Mouse (Mus musculus) thymus, adult 18-20 months (tissue): ENCODE data around the gene Sgcd.

Source experiments
- DNase-seq, 2 experiments: peaks; one replicate each; pipeline ENCODE4 v3.0.0; 2022; ENCODE audit warnings: mixed read lengths in 2 of 2

Sgcd gene

DNA sequence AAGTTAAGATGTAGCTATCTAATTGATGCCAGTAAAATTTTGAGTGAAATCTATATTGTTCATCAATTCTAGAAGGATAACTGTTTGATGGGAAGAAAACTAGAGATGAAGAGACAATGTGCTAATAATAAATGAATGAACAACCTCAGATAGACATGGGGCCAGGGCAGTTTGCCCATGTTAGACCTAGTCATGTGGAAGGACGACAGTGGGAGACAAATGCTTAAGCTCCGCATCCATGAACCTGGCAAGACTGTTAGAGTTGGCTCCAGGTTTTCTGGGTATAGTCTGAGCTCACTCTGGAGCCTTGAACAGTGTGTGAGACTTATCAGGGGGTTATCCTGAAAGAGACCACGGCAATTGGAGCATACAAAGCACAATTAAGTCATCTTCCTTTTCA, 860.4 kb downstream of the Sgcd start:
- no peak for DNase-seq

DNA sequence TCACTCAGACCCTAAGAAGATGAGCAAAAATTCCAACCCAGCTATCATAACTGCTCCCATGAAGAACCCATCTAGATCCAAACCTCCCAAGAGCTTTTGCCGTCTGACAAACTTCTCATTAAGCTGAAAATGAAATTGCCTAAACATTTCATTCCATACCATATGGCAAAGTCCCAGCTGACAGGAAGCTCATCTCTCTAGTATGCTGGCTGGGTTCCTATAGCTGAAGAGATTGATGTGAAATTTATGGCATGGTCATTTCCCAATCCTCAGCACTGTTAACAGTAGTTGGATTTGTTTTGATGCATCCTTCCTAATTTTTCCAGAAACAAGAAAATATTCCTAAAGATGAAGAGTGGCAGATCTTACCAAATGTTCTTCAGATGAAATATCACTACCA, 867.9 kb downstream of the Sgcd start:
- DNase-seq, result no peak

DNA sequence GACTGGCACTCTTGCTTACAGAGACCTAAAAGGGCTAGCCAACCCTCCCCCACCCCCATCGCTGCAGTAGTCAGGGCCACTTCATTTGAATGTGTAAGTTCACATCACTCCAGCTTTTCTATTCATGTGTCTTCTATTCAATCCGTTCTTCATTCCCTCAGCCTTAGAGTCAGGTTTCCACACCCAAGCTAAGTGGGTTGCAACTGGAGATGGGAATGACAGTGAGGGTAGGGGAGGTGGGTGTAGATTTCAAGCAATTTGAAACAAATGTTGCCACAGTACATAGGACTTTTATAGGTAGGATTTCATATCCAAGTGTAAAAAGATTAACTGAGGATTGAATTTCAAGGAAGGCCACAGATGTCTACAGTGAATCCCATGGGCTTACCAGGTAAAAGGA, 870.9 kb downstream of the Sgcd start:
- no peak for DNase-seq

DNA sequence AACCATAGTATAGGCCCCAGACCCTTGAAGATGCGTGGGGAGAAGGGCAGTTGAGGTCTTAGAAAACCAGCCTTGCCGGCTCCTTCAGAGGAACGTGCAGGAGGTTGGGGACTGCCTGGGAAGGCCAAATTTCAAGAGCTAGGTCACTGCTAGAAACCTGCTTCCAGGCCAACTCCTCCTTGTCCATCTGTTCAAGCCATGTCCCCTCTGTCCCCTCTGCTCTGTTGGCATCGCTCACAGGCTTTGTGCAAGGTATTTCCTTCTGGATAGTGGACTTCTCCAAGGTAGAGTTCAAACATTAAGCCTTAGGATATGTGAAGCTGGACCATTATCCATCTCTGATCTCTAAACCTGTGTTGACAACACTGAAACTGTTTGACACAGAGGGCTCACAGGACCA, 874.4 kb downstream of the Sgcd start:
- no peak for DNase-seq

DNA sequence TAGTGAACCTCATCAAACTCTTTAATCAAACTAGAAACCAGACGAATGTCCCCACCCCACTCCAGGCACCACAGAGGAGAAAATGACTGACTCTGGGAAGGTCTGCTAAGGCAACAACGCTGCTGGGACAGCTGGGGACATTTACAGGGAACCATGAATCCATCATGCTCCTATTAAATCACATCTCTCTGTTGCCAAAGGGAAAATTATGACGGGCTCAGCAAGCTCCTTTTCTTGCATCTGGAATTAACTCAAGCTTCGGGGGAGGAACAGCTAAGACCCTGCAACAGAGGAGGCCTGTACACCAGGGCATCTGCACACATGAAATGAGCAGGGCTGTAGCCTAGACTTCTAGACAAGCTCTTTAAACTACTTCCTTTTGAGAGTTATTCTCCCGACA, 875.7 kb downstream of the Sgcd start:
- DNase-seq, result no peak

DNA sequence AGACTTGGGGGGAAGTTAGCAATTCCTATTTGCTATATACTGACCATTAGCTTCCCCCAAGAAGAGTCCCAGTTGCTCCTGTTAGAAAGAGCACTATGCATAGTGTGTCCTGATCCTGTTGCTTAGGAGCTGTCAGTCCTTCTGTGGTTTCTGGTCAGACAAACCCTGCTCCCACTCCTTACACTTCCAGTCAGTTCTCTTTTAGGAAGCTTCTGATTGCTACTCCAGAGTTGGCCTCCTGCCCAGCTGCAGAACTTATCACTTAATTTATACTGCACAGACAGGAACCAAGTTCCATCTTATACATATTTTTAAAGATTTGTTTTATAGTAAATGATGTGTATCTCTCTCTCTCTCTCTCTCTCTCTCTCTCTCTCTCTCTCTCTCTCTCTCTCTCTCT, 878.5 kb downstream of the Sgcd start:
- no peak for DNase-seq

DNA sequence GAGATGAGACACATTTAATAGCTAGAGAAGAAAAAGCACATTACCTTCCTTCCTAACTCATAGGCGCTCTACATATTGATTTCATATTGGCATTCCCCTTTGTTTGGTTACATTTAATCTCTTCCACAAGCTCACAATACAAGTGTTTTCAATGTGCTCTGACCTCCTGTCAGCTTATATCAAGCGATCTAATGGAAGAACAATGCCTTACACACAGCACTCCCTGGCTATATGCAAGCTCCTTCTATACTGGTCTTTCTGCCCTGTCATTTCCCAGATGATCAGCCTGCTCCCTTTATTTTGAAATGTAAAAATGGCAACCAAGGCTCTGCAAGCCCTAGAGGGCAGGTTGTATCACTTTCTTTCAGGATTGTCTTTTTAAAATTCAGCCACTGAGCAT, 881.1 kb downstream of the Sgcd start:
- DNase-seq, result no peak

DNA sequence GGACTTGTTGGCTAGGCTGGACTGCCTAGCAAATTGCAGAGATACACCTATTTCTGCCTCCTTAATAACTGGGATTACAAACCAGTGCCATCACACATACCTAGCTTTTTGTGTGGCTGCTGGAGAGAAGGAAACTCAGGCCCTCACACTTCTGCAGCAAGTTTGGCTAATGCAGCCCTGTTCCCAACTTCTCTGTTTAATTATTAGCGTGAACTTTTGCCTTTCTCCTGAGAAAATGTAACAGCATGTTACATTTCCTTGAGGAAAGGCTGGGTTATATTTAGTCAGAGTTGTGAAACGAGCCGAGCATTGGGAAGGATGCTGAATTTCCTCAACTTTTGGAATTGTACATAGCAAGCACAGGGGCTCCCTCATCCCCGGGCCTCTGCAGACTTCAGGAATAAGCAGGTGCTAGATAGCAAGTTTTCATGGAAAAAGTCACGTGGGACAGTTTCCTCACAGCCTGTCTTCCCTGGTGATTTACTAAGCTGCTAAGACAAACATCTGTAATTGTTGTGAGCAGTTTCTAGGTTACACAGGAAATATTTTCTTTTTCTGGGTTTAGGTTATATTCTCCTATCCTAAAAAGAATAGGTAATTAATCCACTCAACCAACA, 895.4 kb downstream of the Sgcd start:
- no peak for DNase-seq

DNA sequence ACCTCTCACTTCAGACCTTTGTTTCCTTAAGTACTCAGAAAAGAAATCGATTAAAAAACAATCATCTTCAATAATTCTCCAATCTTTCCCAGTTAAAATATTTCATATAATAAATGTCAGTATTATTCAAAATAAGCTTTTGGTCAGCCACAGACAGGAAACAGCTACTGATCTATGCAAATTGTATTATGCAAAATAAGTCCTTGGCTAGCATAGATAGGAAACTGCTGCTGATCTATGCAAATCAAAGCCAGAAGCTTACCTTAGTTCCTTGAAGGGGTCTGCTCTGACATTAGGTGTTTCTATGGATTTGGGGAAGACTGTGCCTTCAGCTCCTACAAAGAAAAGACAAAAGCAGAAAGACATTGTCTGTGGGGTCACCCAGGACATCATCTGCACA, 906.3 kb downstream of the Sgcd start:
- no peak for DNase-seq

DNA sequence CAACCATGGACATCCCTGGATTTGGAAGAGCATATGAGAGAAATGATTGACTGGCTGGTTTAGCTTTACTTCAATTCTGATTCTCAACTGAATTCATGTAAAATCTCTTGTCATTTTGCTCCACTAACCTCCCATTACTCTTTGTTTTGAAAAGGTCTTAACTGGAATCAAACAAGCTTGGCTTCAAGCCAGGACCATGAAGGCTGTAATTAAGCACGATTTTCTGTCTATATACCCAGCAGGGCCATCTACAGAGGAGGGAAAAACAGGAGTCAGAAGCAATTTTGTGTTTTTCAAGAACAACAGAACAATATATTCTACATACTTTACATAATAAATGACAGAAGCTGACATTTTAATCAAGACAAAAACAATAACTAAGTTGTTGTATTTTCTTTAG, 915.2 kb downstream of the Sgcd start:
- no peak for DNase-seq

DNA sequence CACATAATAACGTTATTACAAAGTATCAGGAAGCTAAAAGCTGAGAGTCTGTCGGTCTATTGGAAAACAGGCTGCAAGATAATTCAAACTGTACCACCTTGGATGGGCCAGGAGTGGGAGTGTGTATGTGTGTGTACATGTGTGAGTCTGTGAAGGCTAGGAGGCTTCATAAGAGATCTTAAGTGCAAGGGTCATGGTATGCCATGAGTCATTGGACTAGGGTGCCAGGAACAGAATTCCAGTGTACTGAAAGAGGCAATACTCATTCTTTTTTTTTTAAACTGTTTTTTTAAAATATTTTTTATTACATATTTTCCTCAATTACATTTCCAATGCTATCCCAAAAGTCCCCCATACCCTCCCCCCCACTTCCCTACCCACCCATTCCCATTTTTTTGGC, 917.6 kb downstream of the Sgcd start:
- DNase-seq, result no peak

DNA sequence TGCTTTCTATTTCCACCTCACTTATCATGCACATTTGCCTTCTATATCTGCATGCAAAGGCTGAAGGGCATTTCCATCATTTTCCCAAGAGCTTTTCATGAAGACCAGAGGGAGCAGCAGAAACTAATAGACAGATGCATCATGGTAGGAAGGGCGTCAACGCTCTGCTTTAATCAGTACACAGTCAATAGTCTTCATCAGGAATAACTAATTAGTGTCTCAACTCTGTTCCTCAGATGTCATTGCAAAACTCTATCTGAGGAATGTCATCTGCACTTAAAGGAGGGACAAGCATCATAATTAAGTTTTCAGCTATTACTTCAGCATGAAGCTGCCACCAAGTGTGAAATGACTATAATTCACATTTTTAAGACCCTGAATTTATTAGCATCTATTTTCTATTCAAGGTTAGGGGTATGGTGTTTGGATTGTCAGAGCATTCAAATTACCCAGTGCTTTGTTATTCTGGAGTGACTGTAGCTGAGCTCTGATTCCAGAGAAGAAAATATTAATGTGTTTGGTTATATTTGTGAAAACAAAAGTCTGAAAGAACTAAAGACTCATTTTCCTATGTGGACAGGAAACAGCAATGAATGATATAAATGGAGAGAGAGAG, 918.9 kb downstream of the Sgcd start:
- DNase-seq, result no peak

DNA sequence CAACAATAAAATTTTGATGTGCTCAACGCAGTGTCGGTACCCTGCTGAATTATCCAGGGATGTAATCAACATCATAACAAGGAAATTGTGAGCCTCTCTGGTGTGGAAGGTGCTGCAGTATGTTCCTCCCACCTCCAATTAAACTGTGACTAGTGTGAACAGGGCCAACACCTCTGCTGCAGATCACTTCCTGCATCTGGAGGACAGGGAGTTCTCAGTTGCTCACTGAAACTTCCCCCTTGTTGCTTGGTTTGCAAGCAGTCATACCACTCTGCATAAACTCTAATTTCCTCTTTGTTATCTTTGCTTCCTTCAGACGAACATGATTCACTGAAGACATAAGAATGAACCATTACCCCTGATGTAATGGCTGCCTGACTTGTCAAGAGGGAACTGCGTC, 925.1 kb downstream of the Sgcd start:
- DNase-seq, result no peak

DNA sequence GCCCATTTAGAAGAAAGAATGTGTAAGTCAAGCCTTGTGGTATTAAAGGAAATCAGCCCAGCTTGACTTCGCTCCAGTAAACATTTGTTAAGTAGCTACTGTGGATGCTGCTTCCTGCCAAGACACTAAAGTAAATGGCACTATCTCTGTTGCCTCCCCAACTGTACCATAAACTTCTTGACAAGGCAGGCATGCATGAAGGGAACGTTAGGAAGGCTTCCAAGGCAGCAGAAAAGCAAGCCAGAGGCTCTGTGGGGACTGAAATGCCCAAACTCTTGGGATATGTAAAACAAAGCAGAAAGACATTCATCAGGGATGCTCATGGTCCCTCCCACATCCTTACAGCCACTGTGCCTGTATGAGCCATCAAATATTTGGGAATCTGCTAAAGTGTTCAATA, 938.4 kb downstream of the Sgcd start:
- DNase-seq, result no peak

DNA sequence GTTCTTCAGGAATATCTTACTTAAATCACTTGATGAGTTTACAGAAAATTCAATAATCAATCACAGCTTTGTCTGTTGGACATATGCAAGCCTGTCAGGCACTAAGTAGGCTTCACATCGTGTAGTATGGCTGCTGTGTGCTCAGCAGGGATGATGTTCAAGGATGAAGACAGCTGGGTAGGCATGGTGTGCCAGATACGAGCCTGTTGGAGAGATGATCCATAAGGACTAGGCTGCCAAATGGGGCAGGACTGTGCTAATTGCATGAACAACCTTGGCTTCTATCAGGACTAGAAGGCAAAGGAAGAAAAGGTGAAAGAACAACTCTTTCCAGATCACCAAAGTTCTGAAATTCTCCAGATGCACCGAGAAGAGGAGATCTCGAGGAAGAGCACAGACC, 939.0 kb downstream of the Sgcd start:
- no peak for DNase-seq

DNA sequence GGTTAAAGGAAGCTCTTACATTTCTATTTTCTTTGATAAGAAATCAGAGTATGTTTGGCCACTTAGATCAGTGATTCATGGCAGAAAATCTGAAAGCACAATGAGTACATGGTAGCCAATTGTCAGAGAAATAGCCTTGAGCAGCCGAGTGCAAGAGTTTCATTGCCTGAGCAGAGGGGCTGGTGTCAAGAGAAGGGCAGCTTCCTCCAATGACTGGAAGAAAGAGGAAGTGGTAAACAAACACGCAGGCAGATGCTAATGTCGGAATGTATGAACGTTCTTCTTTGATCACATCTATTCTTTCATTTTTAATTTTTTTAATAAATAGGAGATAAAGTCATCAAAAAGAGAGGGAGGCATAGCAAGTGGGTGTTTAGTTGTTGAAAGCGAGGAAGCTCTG, 956.5 kb downstream of the Sgcd start:
- no peak for DNase-seq

DNA sequence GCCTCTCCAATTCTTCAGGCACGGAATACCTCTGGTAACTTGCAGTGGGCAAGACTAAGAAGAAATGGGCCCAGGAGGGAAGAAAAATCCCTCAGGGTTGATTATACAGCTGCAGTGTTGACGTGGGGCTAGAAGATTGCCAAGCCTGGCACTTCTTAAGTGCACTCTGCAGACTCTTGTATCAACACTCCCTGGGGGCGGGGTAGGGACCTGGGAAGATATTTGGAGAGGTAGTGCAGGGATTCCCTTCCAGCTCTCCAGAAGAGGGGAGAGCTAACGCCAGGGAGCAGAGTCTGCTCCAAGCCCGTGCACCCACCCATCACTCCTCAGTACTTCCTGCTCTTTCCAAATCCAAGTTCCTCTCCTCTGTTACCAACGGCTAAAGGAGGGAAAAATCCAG, 967.9 kb downstream of the Sgcd start:
- DNase-seq, result no peak

DNA sequence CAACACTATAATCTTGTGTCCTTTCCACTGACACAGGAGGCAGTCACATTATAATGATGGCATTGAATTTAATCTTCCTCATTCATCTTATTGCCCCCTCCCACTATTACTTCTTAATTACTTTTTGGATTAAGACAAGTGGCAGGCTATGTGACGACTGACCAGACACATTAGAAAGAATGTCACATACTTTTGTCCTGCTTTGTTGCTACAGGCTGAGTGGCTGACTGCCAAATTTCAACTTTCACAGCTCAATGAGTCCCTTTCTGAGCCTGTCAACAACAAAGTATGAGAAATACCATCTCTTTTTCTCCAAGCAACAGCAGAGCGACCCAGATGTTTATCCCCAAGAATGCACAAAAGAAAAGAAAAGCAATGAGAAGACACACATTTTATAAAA, 970.6 kb downstream of the Sgcd start:
- DNase-seq, result no peak

DNA sequence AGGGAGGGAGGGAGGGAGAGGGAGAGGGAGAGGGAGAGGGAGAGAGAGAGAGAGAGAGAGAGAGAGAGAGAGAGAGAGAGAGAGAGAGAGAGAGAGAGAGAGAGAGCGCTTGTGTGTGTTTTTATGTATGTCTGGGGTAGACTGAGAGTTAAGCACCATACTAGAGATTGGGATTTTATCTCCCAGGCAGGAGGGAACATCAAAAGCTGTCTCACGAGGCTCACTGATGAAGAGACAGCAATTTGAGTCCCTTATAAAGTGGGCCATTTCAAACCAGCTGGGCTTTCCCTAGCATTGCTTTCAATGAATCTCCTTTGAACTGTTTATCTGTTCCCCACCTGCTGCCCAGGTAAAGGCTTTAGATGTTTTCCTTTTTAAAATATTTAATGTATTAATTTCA, 973.1 kb downstream of the Sgcd start:
- DNase-seq, result no peak

DNA sequence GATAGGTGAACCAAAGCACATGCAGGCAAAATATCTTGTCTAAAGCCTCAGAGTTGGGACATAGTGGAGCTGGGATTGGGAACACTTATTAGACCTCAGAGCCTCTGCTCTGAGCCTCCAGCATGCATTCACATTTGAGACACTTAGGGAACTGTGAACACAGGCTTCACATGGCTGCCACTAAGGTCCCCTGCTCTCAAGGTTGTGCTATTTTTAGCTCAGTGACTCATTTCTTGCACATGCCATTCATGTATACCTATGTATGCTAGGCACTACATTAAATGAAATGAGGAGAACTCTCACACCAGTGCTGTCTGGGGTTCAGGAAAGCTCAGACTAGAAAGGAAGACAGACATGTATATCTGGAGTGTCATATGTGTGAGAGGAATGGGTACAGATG, 974.5 kb downstream of the Sgcd start:
- no peak for DNase-seq

DNA sequence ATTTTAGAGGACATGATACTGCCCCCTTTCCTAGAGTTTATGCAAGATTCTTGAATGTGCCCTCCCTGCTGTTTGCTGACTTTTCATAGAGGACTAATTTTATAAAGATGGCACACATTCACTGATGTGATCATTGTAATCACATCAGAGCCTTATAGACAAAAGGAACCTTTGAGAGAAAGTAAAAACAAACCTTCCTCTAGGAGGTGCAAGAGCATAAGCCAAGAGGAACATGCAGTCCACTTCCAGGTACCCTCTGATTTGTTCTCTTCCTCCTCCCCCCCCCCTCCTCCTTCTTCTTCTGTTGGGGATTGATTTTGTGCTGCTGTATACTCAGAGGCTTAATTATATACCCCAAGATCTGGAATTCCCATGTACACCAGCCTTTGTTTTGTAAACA, 978.6 kb downstream of the Sgcd start:
- no peak for DNase-seq

DNA sequence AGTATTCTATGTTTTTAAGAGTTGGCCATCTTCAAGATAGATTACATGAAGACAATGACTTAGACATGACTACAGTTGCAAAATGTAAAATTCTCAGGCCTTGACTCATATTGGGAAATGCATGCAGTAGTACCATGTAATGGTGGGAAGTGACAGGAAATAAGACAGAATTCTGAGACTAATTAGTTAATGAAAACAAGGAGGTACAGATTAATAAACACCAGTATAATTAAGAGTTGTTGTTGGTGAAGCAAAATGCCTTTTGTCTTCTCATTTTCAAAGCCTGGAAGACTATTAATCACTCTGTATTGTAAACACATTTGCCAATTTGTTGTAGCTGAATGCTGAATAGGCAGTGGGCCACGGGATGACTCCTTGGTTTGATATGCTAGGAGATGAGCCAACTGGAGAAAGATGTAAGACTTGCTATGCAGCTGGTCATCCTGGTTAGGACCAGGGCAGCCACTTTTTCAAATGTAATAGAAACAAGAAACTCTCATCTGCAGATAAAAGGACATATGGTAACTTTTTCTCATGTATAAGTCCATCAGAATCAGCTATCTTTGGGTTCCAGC, 983.4 kb downstream of the Sgcd start:
- no peak for DNase-seq

DNA sequence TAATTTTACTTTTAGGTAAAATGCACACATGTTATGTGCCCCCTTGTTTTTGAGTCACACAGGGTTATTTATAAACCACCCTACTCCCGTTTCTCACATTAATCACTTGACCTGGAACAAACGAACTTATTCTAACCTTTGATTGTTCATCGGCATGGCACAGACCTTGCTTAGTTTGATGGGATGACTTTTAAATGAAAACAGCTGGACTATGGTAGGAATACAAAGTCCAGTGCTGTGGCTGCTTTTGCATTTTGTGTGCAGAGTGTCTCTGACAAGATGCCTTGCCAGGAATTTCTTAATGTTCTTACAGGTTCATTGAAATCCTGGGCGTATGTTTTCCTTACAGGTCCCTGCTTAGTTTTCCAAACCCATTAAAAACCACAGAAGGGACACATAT, 1049.5 kb downstream of the Sgcd start:
- DNase-seq, result no peak

DNA sequence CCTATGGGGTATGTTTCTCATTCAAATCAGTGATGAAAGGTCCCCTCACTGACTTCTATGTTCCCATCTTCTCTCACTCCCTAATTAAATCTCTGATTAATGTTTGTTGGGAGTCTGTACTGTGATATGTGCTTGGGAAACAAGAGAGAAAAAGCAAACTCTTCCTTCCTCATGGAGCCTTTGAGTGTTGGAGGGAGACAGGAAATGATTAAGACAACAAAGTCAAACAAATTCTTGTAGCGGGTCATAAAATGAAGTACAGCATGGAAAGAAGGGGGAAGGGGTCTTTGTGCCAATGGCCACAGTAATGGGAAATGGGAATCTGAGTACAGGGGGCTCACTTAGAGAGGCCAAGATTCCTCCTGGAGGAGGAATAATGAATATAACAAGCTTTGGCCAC, 1063.8 kb downstream of the Sgcd start:
- DNase-seq, result no peak

DNA sequence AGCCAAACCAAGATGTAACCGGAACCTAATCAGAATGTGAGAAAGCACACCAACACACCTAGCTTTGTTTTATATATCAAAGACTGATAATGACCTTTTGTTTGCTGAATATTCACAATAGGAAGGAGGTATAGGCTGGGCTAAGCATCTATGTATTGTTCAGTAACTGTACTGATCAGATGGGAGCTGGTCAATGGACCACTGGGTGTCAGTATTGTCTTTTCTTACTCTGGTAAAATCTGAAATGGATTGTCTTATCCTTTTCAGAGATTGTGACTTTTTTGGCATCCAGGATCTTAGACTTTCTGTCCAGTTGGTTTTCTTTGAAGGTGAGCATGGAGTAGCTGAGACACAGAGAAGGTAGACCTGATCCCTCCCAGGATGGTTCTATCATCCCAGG, 1068.5 kb downstream of the Sgcd start:
- DNase-seq, result no peak
